Mouse (Mus musculus) liver, postnatal 0 days (tissue): ENCODE results near the gene Cd93.

Experiments used
- CTCF ChIP-seq: sonication (generic); IDR thresholded peaks from 2 replicates; pipeline ENCODE4 v1.5.1; 2016; ENCODE audit warnings: antibody characterized with exemption, low read depth
- EP300 ChIP-seq: IDR thresholded peaks from 2 replicates; pipeline ENCODE4 v1.6.1; 2016; ENCODE audit warnings: antibody characterized with exemption, low read depth, mild to moderate bottlenecking

GRCm38 (mm10) chr2:148397015-148397783 lies 46.2 kb downstream of the Cd93 start:
- TF ChIP-seq EP300 (no peak), CTCF (no peak)
